Mouse (Mus musculus): ENCODE results near the gene Olfr140. TPM values are rescaled to one million over a fixed set of nuclear protein-coding genes. Genes with fewer than 3 reads are reported as not detected.

The Olfr140 gene
- not detected for total RNA-seq (2022)

DNA sequence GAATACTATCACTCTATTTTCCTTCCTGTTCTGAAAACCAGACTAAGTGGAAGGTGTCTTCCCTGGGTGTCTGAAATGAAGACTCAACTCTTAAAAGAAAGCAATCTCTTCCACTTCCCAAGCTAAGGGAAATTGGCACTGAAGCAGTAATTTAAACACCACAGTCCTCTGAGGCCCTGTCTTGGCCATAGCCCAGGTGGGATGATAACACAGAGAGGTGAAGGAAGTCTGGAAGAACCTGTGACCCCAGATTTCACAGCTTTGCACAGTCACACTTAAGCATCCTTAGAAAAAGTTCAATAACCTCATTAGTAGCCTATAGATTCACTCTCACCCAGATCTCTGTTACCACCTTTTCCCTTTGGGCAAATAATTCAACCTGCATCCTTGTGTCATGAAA is at the start of gene Olfr140:
Gene Olfr140 (minus strand): TSS at position 101 of the 400 bp plus-strand sequence.
- no peak for DNase-seq (ENCODE audit: low spot score in 2 of 2)

- no peak for DNase-seq (ENCODE audit: low spot score in 2 of 2)
These were observed 6.7 kb upstream of the Olfr140 start for GRCm38 (mm10) chr2:90070065-90070464.

DNA sequence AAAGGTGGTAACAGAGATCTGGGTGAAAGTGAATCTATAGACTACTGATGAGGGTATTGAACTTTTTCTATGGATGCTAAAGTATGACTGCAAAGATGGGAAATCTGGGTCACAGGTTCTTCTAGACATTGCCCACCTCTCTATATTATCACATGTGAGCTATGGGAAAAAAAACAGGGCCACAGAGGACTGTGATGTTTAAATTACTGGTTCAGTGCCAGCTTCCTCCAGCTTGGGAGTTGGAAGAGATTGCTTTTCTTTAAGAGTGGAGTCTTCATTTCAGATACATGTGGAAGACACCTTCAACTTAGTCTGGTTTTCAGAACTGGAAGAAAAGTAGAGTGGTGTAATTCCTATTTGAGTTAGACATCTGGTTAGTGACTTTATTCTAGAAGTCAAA is 28.4 kb downstream of the Olfr140 start, which contains the start of gene Olfr1265:
Gene Olfr1265 (plus strand): TSS at position 301 of the 400 bp plus-strand sequence.
- DNase-seq (ENCODE audit: low spot score in 2 of 2) = no peak

DNA sequence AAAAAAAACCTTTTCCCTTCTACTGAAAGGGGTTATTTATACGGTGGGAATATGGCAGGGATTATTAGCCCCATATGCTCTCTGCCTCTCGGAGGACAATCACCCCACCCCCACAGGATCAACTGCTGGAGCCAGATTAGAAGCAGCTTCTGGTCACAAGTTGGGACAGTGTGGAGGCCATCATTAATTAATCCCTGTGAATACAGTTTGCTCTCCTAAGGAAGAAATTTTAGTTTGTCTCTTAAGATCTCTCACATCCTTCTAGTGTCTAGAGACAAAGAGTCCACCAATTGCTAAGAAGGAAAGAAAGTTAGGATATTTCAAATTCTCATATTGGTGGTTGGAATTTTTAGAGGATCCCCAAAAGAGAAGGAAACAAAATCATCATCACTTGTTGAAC is 37.9 kb downstream of the Olfr140 start, which contains the start of gene Olfr1264:
Gene Olfr1264 (minus strand): TSS at position 101 of the 400 bp plus-strand sequence.
- no peak for DNase-seq (ENCODE audit: low spot score in 2 of 2)

GRCm38 (mm10) chr2:90011831-90012230 is 51.6 kb downstream of the Olfr140 start, which contains the start of gene Olfr1263:
Olfr1263 (plus strand) TSS chr2:90012131.
- no peak for DNase-seq (ENCODE audit: low spot score in 2 of 2)

DNA sequence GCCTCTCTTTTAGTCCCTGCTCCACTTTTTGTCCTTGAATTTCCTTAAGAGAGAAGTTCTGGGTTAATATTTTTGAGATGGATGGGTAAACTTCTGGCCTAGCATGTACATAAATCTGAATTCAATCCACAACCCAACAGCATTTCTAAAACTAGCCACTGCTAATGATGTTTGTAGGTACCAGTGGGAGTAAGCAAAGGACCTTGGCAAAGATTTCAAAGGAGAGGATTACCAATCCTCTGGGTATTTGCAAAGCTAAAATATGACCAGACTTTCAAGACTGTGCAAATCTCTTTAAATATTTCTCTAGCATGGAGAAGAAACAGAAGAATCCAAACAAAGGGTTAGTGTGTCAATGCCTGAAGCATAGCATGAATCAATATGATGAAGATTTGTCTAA is 63.5 kb downstream of the Olfr140 start, which contains the start of gene Olfr1262:
Gene Olfr1262 (plus strand): TSS at position 301 of the 400 bp plus-strand sequence.
- no peak for DNase-seq (ENCODE audit: low spot score in 2 of 2)

Other genes starting within 250 kb of the Olfr140 start
- not detected for gene Olfr1256, start 222.0 kb downstream of the Olfr140 start, total RNA-seq (2022)
- not detected for gene Olfr48, start 215.4 kb downstream of the Olfr140 start, total RNA-seq (2022)
- not detected for gene Olfr1257, start 185.2 kb downstream of the Olfr140 start, total RNA-seq (2022)
- gene Olfr1258, start 136.3 kb downstream of the Olfr140 start, total RNA-seq (2022) = not detected
- gene Olfr1259, start 114.9 kb downstream of the Olfr140 start, total RNA-seq (2022) = not detected
- gene Olfr1260, start 89.3 kb downstream of the Olfr140 start, total RNA-seq (2022) = not detected
- gene Olfr1261, start 72.4 kb downstream of the Olfr140 start, total RNA-seq (2022) = not detected
- not detected for gene Olfr1262, start 63.4 kb downstream of the Olfr140 start, total RNA-seq (2022)
- not detected for gene Olfr1263, start 51.5 kb downstream of the Olfr140 start, total RNA-seq (2022)
- not detected for gene Olfr1264, start 38.0 kb downstream of the Olfr140 start, total RNA-seq (2022)
- not detected for gene Olfr1265, start 28.3 kb downstream of the Olfr140 start, total RNA-seq (2022)
- gene Olfr1269, start 57.8 kb upstream of the Olfr140 start, total RNA-seq (2022) = not detected
- not detected for gene Olfr32, start 78.7 kb upstream of the Olfr140 start, total RNA-seq (2022)
- not detected for gene Olfr1270, start 89.5 kb upstream of the Olfr140 start, total RNA-seq (2022)
- not detected for gene Olfr1506, start 160.9 kb upstream of the Olfr140 start, total RNA-seq (2022)
- not detected for gene Olfr142, start 194.0 kb upstream of the Olfr140 start, total RNA-seq (2022)
- not detected for gene Olfr1271, start 207.4 kb upstream of the Olfr140 start, total RNA-seq (2022)
- not detected for gene Olfr1272, start 229.2 kb upstream of the Olfr140 start, total RNA-seq (2022)

All from gastrocnemius, adult 8-10 months (tissue).